Comparison of ENCODE assay signal across 8 mouse cellular contexts in genomic region chr14:60485889-60486274, GRCm38 (mm10).
DNase-seq lines count a peak whose midpoint lies in the region; ATAC-seq and TF ChIP-seq lines count a peak whose summit lies in the region.

No protein-coding gene starts in this region.

- no peak overlapping the region for H3K9ac ChIP-seq in heart, embryonic 14.5 days (ENCODE audit: low read length)
- peak overlapping the region; percentile 60; the same call in 1 of the 2 replicates for H3K9ac ChIP-seq in forebrain, embryonic 13.5 days
- H3K9ac ChIP-seq in limb, embryonic 14.5 days (ENCODE audit: low read depth, low read length, severe bottlenecking), result no peak overlapping the region
- no peak overlapping the region for H3K9ac ChIP-seq in stomach, embryonic 15.5 days

- H3K36me3 ChIP-seq in heart, embryonic 14.5 days (ENCODE audit: control insufficient read depth, insufficient read depth, low read length), result no peaks in the 10 kb centered on the region
- no peaks in the 10 kb centered on the region for H3K36me3 ChIP-seq in forebrain, embryonic 13.5 days (ENCODE audit: poor library complexity, severe bottlenecking)
- no peaks in the 10 kb centered on the region for H3K36me3 ChIP-seq in limb, embryonic 14.5 days (ENCODE audit: control insufficient read depth, insufficient read depth, low read length)
- no peaks in the 10 kb centered on the region for H3K36me3 ChIP-seq in stomach, embryonic 15.5 days

- no peak for ATAC-seq in heart, embryonic 14.5 days (ENCODE audit: insufficient number of reproducible peaks, insufficient read depth, low FRiP score, low read depth)
- peak; percentile 77 for ATAC-seq in forebrain, embryonic 13.5 days
- no peak; the same call in 1 of the 2 replicates for ATAC-seq in limb, embryonic 14.5 days (ENCODE audit: low FRiP score, low read depth)
- ATAC-seq in stomach, embryonic 15.5 days (ENCODE audit: insufficient read depth, low FRiP score, low read depth), result peak; percentile 83; the same call in 1 of the 2 replicates

- H3K9me3 ChIP-seq in heart, embryonic 14.5 days (ENCODE audit: control insufficient read depth, low read length), result peaks cover 4% of the 10 kb centered on the region; the same call in 1 of the 2 replicates
- no peaks in the 10 kb centered on the region for H3K9me3 ChIP-seq in forebrain, embryonic 13.5 days (replicated peaks)
- H3K9me3 ChIP-seq in limb, embryonic 14.5 days (ENCODE audit: control insufficient read depth, low read length), result no peaks in the 10 kb centered on the region
- H3K9me3 ChIP-seq in stomach, embryonic 15.5 days, result no peaks in the 10 kb centered on the region

- H3K4me3 ChIP-seq in heart, embryonic 14.5 days (ENCODE audit: control insufficient read depth in 1 of 2, insufficient read depth in 1 of 2, low read depth in 1 of 2, low read length in 2 of 2), result peak overlapping the region; percentile 39 to 46
- peak overlapping the region; percentile 47 for H3K4me3 ChIP-seq in forebrain, embryonic 13.5 days
- H3K4me3 ChIP-seq in limb, embryonic 14.5 days (replicated peaks; ENCODE audit: low read length), result peak overlapping the region; percentile 38
- peak overlapping the region; percentile 39 for H3K4me3 ChIP-seq in stomach, embryonic 15.5 days (replicated peaks)

- WGBS in heart, embryonic 14.5 days, result 5% methylated on average over 5 of the region's 5 CpGs
- WGBS in forebrain, embryonic 13.5 days, result under 1% methylated on average over 5 of the region's 5 CpGs
- WGBS in limb, embryonic 14.5 days, result 1% methylated on average over 5 of the region's 5 CpGs
- WGBS in stomach, embryonic 15.5 days, result 3% methylated on average over 5 of the region's 5 CpGs

- intact Hi-C loops in heart, postnatal 14 days (cut with DNase I), result no loop called here

- peak overlapping the region; percentile 77 for H3K4me2 ChIP-seq in heart, embryonic 14.5 days (ENCODE audit: low read length)
- peak overlapping the region; percentile 88 for H3K4me2 ChIP-seq in forebrain, embryonic 13.5 days
- peak overlapping the region; percentile 83 for H3K4me2 ChIP-seq in limb, embryonic 14.5 days (replicated peaks; ENCODE audit: low read depth, low read length, severe bottlenecking)
- peak overlapping the region; percentile 80 for H3K4me2 ChIP-seq in stomach, embryonic 15.5 days

- H3K4me1 ChIP-seq in heart, embryonic 14.5 days (ENCODE audit: control insufficient read depth in 2 of 2, insufficient read depth in 2 of 2, low read length in 2 of 2), result peaks cover 4 to 5% of the 10 kb centered on the region in 2 experiments; a peak in 2 of 4 replicates
- H3K4me1 ChIP-seq in forebrain, embryonic 13.5 days, result peaks cover 28% of the 10 kb centered on the region
- H3K4me1 ChIP-seq in limb, embryonic 14.5 days (ENCODE audit: control insufficient read depth, insufficient read depth, low read length), result peaks cover 14% of the 10 kb centered on the region
- peaks cover 15% of the 10 kb centered on the region; the same call in 1 of the 2 replicates for H3K4me1 ChIP-seq in stomach, embryonic 15.5 days

- TF ChIP-seq POLR2A in limb, embryonic 14.5 days (IDR thresholded peaks at IDR 0.05; ENCODE audit: borderline replicate concordance, extremely low read depth, insufficient read depth, insufficient read length), result no peak

- no peak overlapping the region for H3K27ac ChIP-seq in heart, embryonic 14.5 days (replicated peaks in 1 of 2; ENCODE audit: control insufficient read depth in 1 of 2, insufficient read depth in 1 of 2, low read depth in 2 of 2, low read length in 2 of 2)
- H3K27ac ChIP-seq in forebrain, embryonic 13.5 days, result no peak overlapping the region; the same call in 1 of the 2 replicates
- H3K27ac ChIP-seq in limb, embryonic 14.5 days (replicated peaks; ENCODE audit: low read depth, low read length), result no peak overlapping the region
- no peak overlapping the region for H3K27ac ChIP-seq in stomach, embryonic 15.5 days

- peaks cover 17% of the 10 kb centered on the region; the same call in 1 of the 2 replicates for H3K27me3 ChIP-seq in heart, embryonic 14.5 days (ENCODE audit: control insufficient read depth, insufficient read depth, low read length)
- H3K27me3 ChIP-seq in forebrain, embryonic 13.5 days, result no peaks in the 10 kb centered on the region
- H3K27me3 ChIP-seq in limb, embryonic 14.5 days (ENCODE audit: control insufficient read depth, insufficient read depth, low read length), result no peaks in the 10 kb centered on the region
- no peaks in the 10 kb centered on the region for H3K27me3 ChIP-seq in stomach, embryonic 15.5 days (replicated peaks)

- DNase-seq in heart, postnatal 14 days, result no peak
- peak; percentile 55 for DNase-seq in R1 (ENCODE audit: low read depth, low spot score)
- DNase-seq in limb, embryonic 14.5 days (ENCODE audit: low spot score), result no peak
- no peak for DNase-seq in gastrocnemius, adult 8-10 months (ENCODE audit: low spot score in 2 of 2)
- DNase-seq in testis, postnatal 14 days (ENCODE audit: low spot score), result no peak

Comparison
In these comparisons a context has a peak if more than half of its experiments do, and no peak if none do; other contexts are left out.
1. ATAC-seq: peak in forebrain, embryonic 13.5 days (single experiment) and stomach, embryonic 15.5 days (single experiment); none in heart, embryonic 14.5 days (single experiment) and limb, embryonic 14.5 days (single experiment).
2. Peak in every context shown above with its lines, with median percentiles within 50 percentile points of each other: H3K4me2 ChIP-seq and H3K4me3 ChIP-seq.